Mouse (Mus musculus): ENCODE measurements around the gene Sh3pxd2a. TPM values are rescaled to one million over a fixed set of nuclear protein-coding genes. Genes with fewer than 3 reads are reported as not detected.

Gene Sh3pxd2a
- polyA plus RNA-seq, 1 experiment from 2014 or later: 1.7 TPM

- Histone ChIP-seq H3K4me1 (peaks cover 10% of the 10 kb centered on the region), H3K27me3 (ENCODE audit: low read depth, poor library complexity, severe bottlenecking) (no peaks in the 10 kb centered on the region), H3K27ac (replicated peaks) (no peak overlapping the region), H3K36me3 (peaks cover 40% of the 10 kb centered on the region), H3K9me3 (replicated peaks) (no peaks in the 10 kb centered on the region), H3K4me3 (no peak overlapping the region)
- peak; percentile 74 for DNase-seq (ENCODE audit: low spot score)
- 48% methylated on average over 11 of the region's 11 CpGs for WGBS
These were observed 199.7 kb downstream of the Sh3pxd2a start for GRCm38 (mm10) chr19:47264322-47265092.

DNA sequence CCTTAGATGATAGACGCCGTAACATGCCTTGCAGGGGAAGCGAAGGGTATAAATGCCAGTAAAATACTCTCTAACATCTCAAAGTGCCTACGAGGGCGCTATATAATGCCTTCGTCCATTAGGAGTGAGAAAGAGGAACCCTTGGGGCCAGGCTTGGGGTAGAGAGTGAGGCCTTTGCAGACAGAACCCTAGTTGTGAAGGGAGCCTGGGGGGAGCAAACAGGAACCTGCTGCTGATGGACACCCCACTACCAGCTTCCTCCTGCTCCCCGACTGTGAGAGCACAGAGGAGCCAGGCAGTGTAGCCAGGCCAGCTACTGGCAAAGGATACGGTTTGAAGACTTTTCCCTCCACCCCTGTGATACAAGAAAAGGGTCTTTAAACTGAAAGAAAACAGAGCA lies 200.6 kb downstream of the Sh3pxd2a start:
- H3K27me3 ChIP-seq (ENCODE audit: low read depth, poor library complexity, severe bottlenecking): no peaks in the 10 kb centered on the region
- no peak overlapping the region for H3K27ac ChIP-seq (replicated peaks)
- H3K36me3 ChIP-seq: peaks cover 31% of the 10 kb centered on the region
- no peak for DNase-seq (ENCODE audit: low spot score)
- no peaks in the 10 kb centered on the region for H3K9me3 ChIP-seq (replicated peaks)
- peaks cover 18% of the 10 kb centered on the region for H3K4me1 ChIP-seq
- WGBS: 90% methylated on average over 8 of the region's 8 CpGs
- H3K4me3 ChIP-seq: no peak overlapping the region

DNA sequence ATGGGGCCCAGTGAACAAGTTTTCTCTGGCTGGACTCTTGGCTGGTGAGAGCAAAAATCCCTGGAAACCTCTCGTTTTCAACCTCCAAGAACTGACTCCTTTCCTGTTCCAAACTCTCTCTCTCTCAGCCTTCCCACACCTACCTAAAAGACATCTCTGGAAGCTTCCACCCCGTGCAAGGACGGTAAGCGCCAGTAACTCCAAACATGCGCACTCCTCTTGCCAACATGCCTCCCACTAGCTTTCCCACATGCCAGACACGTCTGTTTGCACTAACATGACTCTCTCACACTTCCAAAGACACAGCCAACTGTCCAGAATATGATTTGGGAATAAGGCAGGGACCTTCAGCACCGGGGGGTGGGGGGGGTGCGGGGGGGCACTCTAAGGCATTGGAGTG lies 203.0 kb downstream of the Sh3pxd2a start:
- Histone ChIP-seq H3K27ac (replicated peaks) (no peak overlapping the region), H3K4me1 (peaks cover 18% of the 10 kb centered on the region), H3K27me3 (ENCODE audit: low read depth, poor library complexity, severe bottlenecking) (peaks cover 5% of the 10 kb centered on the region), H3K9me3 (replicated peaks) (no peaks in the 10 kb centered on the region), H3K36me3 (peaks cover 8% of the 10 kb centered on the region; the same call in 1 of the 2 replicates), H3K4me3 (no peak overlapping the region)
- DNase-seq (ENCODE audit: low spot score): no peak
- 89% methylated on average over 8 of the region's 8 CpGs for WGBS

DNA sequence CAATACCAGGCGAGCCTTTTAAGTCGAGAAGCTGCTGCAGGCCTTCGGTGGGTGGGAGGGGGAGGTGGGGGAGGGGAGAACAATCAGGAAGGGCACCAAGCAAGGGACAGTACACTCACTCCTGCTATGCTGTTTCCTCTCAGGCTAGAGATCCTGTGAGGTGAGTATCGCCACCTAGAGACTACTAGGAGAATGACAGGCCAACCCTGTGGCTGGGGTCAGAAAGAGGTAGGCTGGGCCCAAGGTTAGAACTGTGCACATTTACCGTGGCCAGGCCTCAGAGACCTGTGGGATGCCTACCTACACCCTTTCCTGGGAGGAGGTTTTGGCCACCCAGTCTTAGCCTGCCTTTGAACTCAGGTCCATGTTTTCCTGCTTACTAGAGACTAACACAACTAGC lies 204.6 kb downstream of the Sh3pxd2a start:
- Histone ChIP-seq H3K4me3 (no peak overlapping the region), H3K27ac (replicated peaks) (0 out of 2 replicates have a peak overlapping the region, but pooled peaks have one; percentile 13), H3K4me1 (peaks cover 15% of the 10 kb centered on the region), H3K27me3 (ENCODE audit: low read depth, poor library complexity, severe bottlenecking) (peaks cover 20% of the 10 kb centered on the region), H3K36me3 (no peaks in the 10 kb centered on the region), H3K9me3 (replicated peaks) (no peaks in the 10 kb centered on the region)
- WGBS: 6% methylated on average over 5 of the region's 5 CpGs
- peak; percentile 52 for DNase-seq (ENCODE audit: low spot score)

GRCm38 (mm10) chr19:47255919-47256318 lies 208.3 kb downstream of the Sh3pxd2a start:
- no peak overlapping the region for H3K4me3 ChIP-seq
- H3K9me3 ChIP-seq (replicated peaks): no peaks in the 10 kb centered on the region
- no peak for DNase-seq (ENCODE audit: low spot score)
- no peaks in the 10 kb centered on the region for H3K36me3 ChIP-seq
- peaks cover 57% of the 10 kb centered on the region for H3K27me3 ChIP-seq (ENCODE audit: low read depth, poor library complexity, severe bottlenecking)
- no peak overlapping the region for H3K27ac ChIP-seq (replicated peaks)
- WGBS: 83% methylated on average over 6 of the region's 6 CpGs
- peaks cover 26% of the 10 kb centered on the region for H3K4me1 ChIP-seq

- peaks cover 32% of the 10 kb centered on the region for H3K4me1 ChIP-seq
- no peak overlapping the region for H3K27ac ChIP-seq (replicated peaks)
- H3K9me3 ChIP-seq (replicated peaks): no peaks in the 10 kb centered on the region
- no peak overlapping the region for H3K4me3 ChIP-seq
- WGBS: 80% methylated on average over 2 of the region's 2 CpGs
- peaks cover 65% of the 10 kb centered on the region for H3K27me3 ChIP-seq (ENCODE audit: low read depth, poor library complexity, severe bottlenecking)
- H3K36me3 ChIP-seq: no peaks in the 10 kb centered on the region
- DNase-seq (ENCODE audit: low spot score): no peak
These were observed 209.2 kb downstream of the Sh3pxd2a start for GRCm38 (mm10) chr19:47255036-47255435.

- Histone ChIP-seq H3K36me3 (no peaks in the 10 kb centered on the region), H3K27me3 (ENCODE audit: low read depth, poor library complexity, severe bottlenecking) (peaks cover 79% of the 10 kb centered on the region), H3K4me1 (peaks cover 30% of the 10 kb centered on the region), H3K27ac (replicated peaks) (no peak overlapping the region; the same call in 1 of the 2 replicates), H3K4me3 (peak overlapping the region; percentile 50), H3K9me3 (replicated peaks) (no peaks in the 10 kb centered on the region)
- 4% methylated on average over 90 of the region's 90 CpGs for WGBS
- peak; percentile 28 for DNase-seq (ENCODE audit: low spot score)
These were observed 211.1 kb downstream of the Sh3pxd2a start for GRCm38 (mm10) chr19:47253053-47253628.

DNA sequence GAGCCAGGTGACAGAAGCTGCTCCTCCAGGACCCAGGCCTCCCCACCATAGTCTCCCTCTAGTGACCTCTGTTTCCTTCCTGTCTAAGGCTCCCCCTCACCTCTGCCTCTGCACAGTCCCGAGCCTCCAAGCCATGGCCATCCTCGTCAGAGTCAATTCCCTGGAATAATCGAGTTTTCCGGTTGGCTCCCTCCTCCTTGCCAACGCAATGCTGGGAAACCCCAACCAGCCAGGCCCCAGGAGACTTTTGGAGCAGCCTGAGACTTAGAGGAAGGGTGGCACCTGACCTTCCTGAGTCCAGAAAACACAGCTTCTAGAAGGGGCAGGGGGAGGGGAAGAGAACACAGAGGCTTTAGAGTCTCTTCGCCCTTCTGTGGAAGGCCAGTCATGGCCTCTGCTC lies 213.3 kb downstream of the Sh3pxd2a start:
- Histone ChIP-seq H3K27ac (replicated peaks) (no peak overlapping the region), H3K36me3 (no peaks in the 10 kb centered on the region), H3K4me1 (peaks cover 30% of the 10 kb centered on the region), H3K4me3 (no peak overlapping the region), H3K27me3 (ENCODE audit: low read depth, poor library complexity, severe bottlenecking) (peaks cover 72% of the 10 kb centered on the region), H3K9me3 (replicated peaks) (no peaks in the 10 kb centered on the region)
- WGBS: 52% methylated on average over 6 of the region's 6 CpGs
- DNase-seq (ENCODE audit: low spot score): peak; percentile 36

DNA sequence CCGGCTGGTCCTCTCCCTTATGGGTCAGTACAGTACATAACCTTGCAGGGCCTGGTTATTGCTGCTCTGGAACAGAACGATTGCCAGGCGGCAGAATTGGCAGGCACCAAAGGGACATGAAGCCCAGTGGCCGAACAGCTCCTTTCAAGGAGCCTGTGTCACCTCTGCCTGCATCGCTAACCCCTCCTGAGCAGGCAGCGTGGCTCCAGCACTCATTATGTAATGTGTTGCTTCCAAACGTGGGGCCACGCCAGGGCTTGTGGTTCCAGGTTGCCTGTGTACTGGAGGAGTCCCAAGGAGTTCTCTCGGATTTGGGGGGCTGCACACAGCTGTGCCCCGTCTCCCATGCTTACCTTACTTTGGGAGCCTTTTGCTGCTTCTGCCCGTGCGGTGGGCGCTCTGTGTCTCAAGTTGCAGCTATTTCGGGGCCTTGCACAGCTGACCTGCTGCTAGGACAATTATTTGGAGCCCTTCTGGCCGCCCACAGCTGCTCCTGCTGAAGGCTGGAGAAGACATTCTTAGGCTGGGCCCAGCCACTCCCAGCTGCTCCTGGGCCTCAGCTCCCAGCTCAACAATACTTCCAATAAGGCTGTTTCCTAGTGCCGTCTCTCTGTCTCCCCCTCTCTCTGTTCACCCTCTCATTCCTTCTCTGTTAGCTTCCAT lies 215.2 kb downstream of the Sh3pxd2a start:
- Histone ChIP-seq H3K4me1 (peaks cover 33% of the 10 kb centered on the region), H3K27ac (replicated peaks) (0 out of 2 replicates have a peak overlapping the region, but pooled peaks have one; percentile 18), H3K4me3 (no peak overlapping the region), H3K27me3 (ENCODE audit: low read depth, poor library complexity, severe bottlenecking) (peaks cover 54% of the 10 kb centered on the region), H3K36me3 (no peaks in the 10 kb centered on the region), H3K9me3 (replicated peaks) (no peaks in the 10 kb centered on the region)
- DNase-seq (ENCODE audit: low spot score): no peak
- WGBS: 75% methylated on average over 16 of the region's 16 CpGs

- Histone ChIP-seq H3K27ac (replicated peaks) (no peak overlapping the region), H3K4me3 (no peak overlapping the region), H3K36me3 (no peaks in the 10 kb centered on the region), H3K27me3 (ENCODE audit: low read depth, poor library complexity, severe bottlenecking) (peaks cover 46% of the 10 kb centered on the region), H3K4me1 (peaks cover 32% of the 10 kb centered on the region), H3K9me3 (replicated peaks) (no peaks in the 10 kb centered on the region)
- no peak for DNase-seq (ENCODE audit: low spot score)
- 82% methylated on average over 7 of the region's 7 CpGs for WGBS
These were observed 215.9 kb downstream of the Sh3pxd2a start for GRCm38 (mm10) chr19:47248296-47248695.

DNA sequence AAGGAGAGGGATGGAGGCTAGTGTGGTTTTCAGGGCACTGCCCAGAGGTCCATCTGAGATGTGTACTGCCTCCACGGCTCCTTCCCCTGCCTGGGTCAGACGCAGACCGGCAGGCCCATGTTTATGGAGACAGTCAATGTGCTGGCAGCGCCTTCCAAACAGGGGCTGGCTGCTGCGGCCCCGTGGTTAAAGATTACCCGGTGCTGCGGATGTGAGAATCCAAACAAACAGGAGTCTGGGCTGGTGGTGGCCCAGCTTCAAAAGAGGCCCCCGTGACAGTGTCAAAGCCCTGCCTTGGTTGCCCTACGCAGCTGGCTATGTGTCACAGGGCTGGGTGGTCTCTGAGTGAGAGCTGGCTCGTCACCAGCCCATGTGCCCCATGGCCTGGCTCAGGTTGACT lies 216.4 kb downstream of the Sh3pxd2a start:
- no peaks in the 10 kb centered on the region for H3K9me3 ChIP-seq (replicated peaks)
- no peak overlapping the region for H3K4me3 ChIP-seq
- H3K27ac ChIP-seq (replicated peaks): no peak overlapping the region
- no peak for DNase-seq (ENCODE audit: low spot score)
- peaks cover 27% of the 10 kb centered on the region for H3K4me1 ChIP-seq
- no peaks in the 10 kb centered on the region for H3K36me3 ChIP-seq
- peaks cover 41% of the 10 kb centered on the region for H3K27me3 ChIP-seq (ENCODE audit: low read depth, poor library complexity, severe bottlenecking)
- WGBS: 71% methylated on average over 11 of the region's 11 CpGs

- H3K4me1 ChIP-seq: peaks cover 22% of the 10 kb centered on the region
- H3K27me3 ChIP-seq (ENCODE audit: low read depth, poor library complexity, severe bottlenecking): peaks cover 19% of the 10 kb centered on the region
- no peak for DNase-seq (ENCODE audit: low spot score)
- whole genome bisulfite sequencing: 88% methylated on average over 8 of the region's 8 CpGs
- no peak overlapping the region for H3K4me3 ChIP-seq
- H3K9me3 ChIP-seq (replicated peaks): no peaks in the 10 kb centered on the region
- H3K27ac ChIP-seq (replicated peaks): no peak overlapping the region
- no peaks in the 10 kb centered on the region for H3K36me3 ChIP-seq
These were observed 218.7 kb downstream of the Sh3pxd2a start for GRCm38 (mm10) chr19:47245512-47245911.

GRCm38 (mm10) chr19:47242227-47242626 lies 222.0 kb downstream of the Sh3pxd2a start:
- H3K27me3 ChIP-seq (ENCODE audit: low read depth, poor library complexity, severe bottlenecking): peaks cover 16% of the 10 kb centered on the region
- H3K4me3 ChIP-seq: no peak overlapping the region
- peaks cover 22% of the 10 kb centered on the region for H3K4me1 ChIP-seq
- H3K9me3 ChIP-seq (replicated peaks): no peaks in the 10 kb centered on the region
- H3K27ac ChIP-seq (replicated peaks): no peak overlapping the region
- no peak for DNase-seq (ENCODE audit: low spot score)
- no peaks in the 10 kb centered on the region for H3K36me3 ChIP-seq
- WGBS: 90% methylated on average over 4 of the region's 4 CpGs
